Mouse (Mus musculus) brain, embryonic 14.5 days (tissue): ENCODE data around the gene Gkn1.

Experiments used
- CTCF ChIP-seq: fragments of 200-500 bp; IDR thresholded peaks from 2 replicates; pipeline ENCODE4 v1.5.1; 2012; ENCODE audit warnings: inconsistent platforms, mild to moderate bottlenecking, moderate library complexity, borderline replicate concordance; ENCODE audit not compliant: insufficient read depth, insufficient read length; ENCODE audit errors: extremely low read depth
- POLR2A ChIP-seq: fragments of 200-500 bp; IDR thresholded peaks from 2 replicates; pipeline ENCODE4 v1.6.1; 2012; ENCODE audit warnings: mild to moderate bottlenecking, inconsistent platforms, borderline replicate concordance; ENCODE audit not compliant: poor library complexity, insufficient read depth, insufficient read length, severe bottlenecking; ENCODE audit errors: extremely low read depth

- TF ChIP-seq CTCF: no peak
- no peak for TF ChIP-seq POLR2A
Measured at GRCm38 (mm10) chr6:87328265-87329173, 22.2 kb downstream of the Gkn1 start.
